Mouse (Mus musculus) lung, postnatal 36 days (tissue): ENCODE results near the gene Apba3.

Experiments used
- DNase-seq: peaks from one replicate; pipeline ENCODE4 v3.0.0; 2022; ENCODE audit warnings: mixed read lengths

Gene Apba3

GRCm38 (mm10) chr10:81252424-81253419 lies 14.0 kb upstream of the Apba3 start, which contains the start of gene Matk:
Gene Matk, plus strand, starts transcription at chr10:81252935.
- peak; percentile 34 for DNase-seq

GRCm38 (mm10) chr10:81254886-81255285 lies 11.9 kb upstream of the Apba3 start:
- DNase-seq, result no peak

GRCm38 (mm10) chr10:81257158-81258039 lies 9.4 kb upstream of the Apba3 start:
- DNase-seq, result no peak

- no peak for DNase-seq
Observed at GRCm38 (mm10) chr10:81259225-81259884, 7.4 kb upstream of the Apba3 start.

- DNase-seq, result no peak
Observed at GRCm38 (mm10) chr10:81261025-81261424, 5.7 kb upstream of the Apba3 start.

GRCm38 (mm10) chr10:81265540-81265939 lies 1.2 kb upstream of the Apba3 start:
- DNase-seq, result no peak

GRCm38 (mm10) chr10:81268056-81268455 lies 1.3 kb downstream of the Apba3 start:
- DNase-seq, result peak; percentile 96

- DNase-seq, result no peak
Observed at GRCm38 (mm10) chr10:81268643-81269412, 2.1 kb downstream of the Apba3 start.

- no peak for DNase-seq
Observed at GRCm38 (mm10) chr10:81272356-81272755, 5.6 kb downstream of the Apba3 start.

GRCm38 (mm10) chr10:81273842-81274241 lies 7.1 kb downstream of the Apba3 start:
- DNase-seq, result no peak

- DNase-seq, result no peak
Observed at GRCm38 (mm10) chr10:81277676-81278075, 10.9 kb downstream of the Apba3 start.

- DNase-seq, result peak; percentile 74
Observed at GRCm38 (mm10) chr10:81279496-81279895, 12.7 kb downstream of the Apba3 start.

- DNase-seq, result peak; percentile 43
Observed at GRCm38 (mm10) chr10:81284189-81284588, 17.4 kb downstream of the Apba3 start.

GRCm38 (mm10) chr10:81284719-81285118 lies 18.0 kb downstream of the Apba3 start:
- peak; percentile 81 for DNase-seq

- peak; percentile 95 for DNase-seq
Observed at GRCm38 (mm10) chr10:81285694-81286450, 19.1 kb downstream of the Apba3 start.

GRCm38 (mm10) chr10:81286586-81286985 lies 19.8 kb downstream of the Apba3 start:
- DNase-seq, result peak; percentile 67

GRCm38 (mm10) chr10:81287513-81288157 lies 20.9 kb downstream of the Apba3 start:
- peak; percentile 69 for DNase-seq

- DNase-seq, result peak; percentile 65
Observed at GRCm38 (mm10) chr10:81288601-81289000, 21.8 kb downstream of the Apba3 start.

- DNase-seq, result peak; percentile 78
Observed at GRCm38 (mm10) chr10:81289278-81289677, 22.5 kb downstream of the Apba3 start.

GRCm38 (mm10) chr10:81289811-81290210 lies 23.1 kb downstream of the Apba3 start:
- peak; percentile 61 for DNase-seq
